Comparison of ENCODE assay signal across 9 mouse cellular contexts in genomic region chr9:65695646-65696045, GRCm38 (mm10). TPM values are rescaled to one million over a fixed set of nuclear protein-coding genes. Genes with fewer than 3 reads are reported as not detected.
DNase-seq lines count a peak whose midpoint lies in the region; ATAC-seq and TF ChIP-seq lines count a peak whose summit lies in the region.
"Had no signal": no experiment of that assay in that cellular context is flagged by ENCODE, and none has a peak within 500 bp of the region (broad histone marks: within the 10 kb centered on the region; RNA-seq: fewer than 3 reads in every experiment).

No protein-coding gene starts in this region.

- peaks cover 25% of the 10 kb centered on the region for H3K4me1 ChIP-seq in heart, embryonic 16.5 days (ENCODE audit: control insufficient read depth, insufficient read depth, low read length)

- no peaks in the 10 kb centered on the region for H3K9me3 ChIP-seq in heart, embryonic 16.5 days (replicated peaks; ENCODE audit: control insufficient read depth, low read length)

- 0 out of 2 replicates have a peak, but pooled peaks have one; percentile 28 for ATAC-seq in heart, embryonic 16.5 days (replicated peaks; ENCODE audit: extremely low read depth, insufficient read depth, low FRiP score)

- H3K27me3 ChIP-seq in heart, embryonic 16.5 days (ENCODE audit: control insufficient read depth, insufficient read depth, low read length), result no peaks in the 10 kb centered on the region

- TF ChIP-seq CTCF in left cerebral cortex, adult 2 months (IDR thresholded peaks at IDR 0.05), result peak; percentile 72

- peaks cover 39% of the 10 kb centered on the region for H3K36me3 ChIP-seq in heart, embryonic 16.5 days (ENCODE audit: control insufficient read depth, insufficient read depth)

- no peak overlapping the region for H3K4me2 ChIP-seq in heart, embryonic 16.5 days (ENCODE audit: low read depth, low read length)

- peak; percentile 37 for DNase-seq in adrenal gland, adult 8-10 months
- no peak for DNase-seq in adrenal gland, adult 18-20 months (ENCODE audit: low spot score in 2 of 2)
- peak; percentile 75 for DNase-seq in right cerebral cortex, adult 18-20 months
- no peak for DNase-seq in right cerebral cortex, postnatal 14 days
- peak; percentile 39 to 43 for DNase-seq in left cerebral cortex, adult 2 months (ENCODE audit: extremely low spot score in 1 of 2, low spot score in 2 of 2)
- DNase-seq in skeletal muscle tissue, adult 2 months (ENCODE audit: low read depth, low spot score), result peak; percentile 64
- DNase-seq in ovary, postnatal 10 days (ENCODE audit: low spot score), result no peak

- peak overlapping the region; percentile 74 for H3K27ac ChIP-seq in heart, embryonic 16.5 days (ENCODE audit: low read length)
- peak overlapping the region; percentile 61; the same call in 1 of the 2 replicates for H3K27ac ChIP-seq in left cerebral cortex, adult 2 months

- H3K9ac ChIP-seq in heart, embryonic 16.5 days (ENCODE audit: low read length), result no peak overlapping the region

- H3K4me3 ChIP-seq in heart, embryonic 16.5 days (ENCODE audit: low read length), result no peak overlapping the region
- no peak overlapping the region for H3K4me3 ChIP-seq in left cerebral cortex, adult 2 months
- H3K4me3 ChIP-seq: erythroblast, embryonic 14.5 days had no signal

- intact Hi-C loops in left cerebral cortex, adult 2 months (cut with DNase I), result loop anchor here (2.0 to 5.0 kb wide), 2 partner anchors 132 to 155 kb away; partner anchors contain the start of gene Zfp609

- WGBS in heart, embryonic 16.5 days, result 35% methylated on average over 3 of the region's 3 CpGs

RNA-seq across cellular contexts. Expression of gene Oaz2, which starts 27.8 kb away (rescaled TPM):
- total RNA-seq in adrenal gland, adult 8-10 months (2022), result 100 to 1,000 TPM; 138 to 203 (median 175) TPM
- 100 to 1,000 TPM; 131 to 132 TPM for total RNA-seq in adrenal gland, adult 18-20 months (2021)
- polyA plus RNA-seq in heart, embryonic 16.5 days (2015; fragmentation: Nextera tagmentation; extraction: Ambion mirVana), result 299 and 313 TPM in 2 replicates
- 100 to 1,000 TPM; 218 to 230 TPM for total RNA-seq in left cerebral cortex, adult 2 months (2021)

Comparison
In these comparisons a context has a peak if more than half of its experiments do, and no peak if none do; other contexts are left out.
1. DNase-seq: peak in adrenal gland, adult 8-10 months (single experiment), right cerebral cortex, adult 18-20 months (single experiment), left cerebral cortex, adult 2 months (2 of 2) and skeletal muscle tissue, adult 2 months (single experiment); none in adrenal gland, adult 18-20 months (0 of 2), right cerebral cortex, postnatal 14 days (single experiment) and ovary, postnatal 10 days (single experiment).